Mouse (Mus musculus) forebrain, embryonic 13.5 days (tissue): ENCODE data around the gene Ccdc87. TPM values are rescaled to one million over a fixed set of nuclear protein-coding genes. Genes with fewer than 3 reads are reported as not detected.

Experiments
- ATAC-seq: fragments of 200-750 bp; cut with Nextera tagmentation; 2 replicates; pipeline ENCODE4 v1.8.0; 2017
- H3K27ac ChIP-seq: fragments of 300-500 bp; sonication (generic); 2 replicates; pipeline ENCODE4 v1.5.1; 2015; ENCODE audit warnings: inconsistent platforms, mild to moderate bottlenecking, moderate library complexity
- H3K27me3 ChIP-seq: fragments of 300-500 bp; sonication (generic); 2 replicates; pipeline ENCODE4 v1.6.1; 2015; ENCODE audit warnings: mild to moderate bottlenecking, inconsistent platforms
- H3K36me3 ChIP-seq: fragments of 300-500 bp; sonication (generic); 2 replicates; pipeline ENCODE4 v1.6.1; 2015; ENCODE audit warnings: mild to moderate bottlenecking, inconsistent platforms; ENCODE audit not compliant: poor library complexity, severe bottlenecking
- H3K4me1 ChIP-seq: fragments of 300-500 bp; sonication (generic); 2 replicates; pipeline ENCODE4 v1.6.1; 2015; ENCODE audit warnings: inconsistent platforms
- H3K4me2 ChIP-seq: fragments of 300-500 bp; sonication (generic); 2 replicates; pipeline ENCODE4 v1.6.1; 2015; ENCODE audit warnings: inconsistent platforms, mild to moderate bottlenecking, moderate library complexity
- H3K4me3 ChIP-seq: fragments of 300-500 bp; sonication (generic); 2 replicates; pipeline ENCODE4 v1.5.1; 2015; ENCODE audit warnings: mild to moderate bottlenecking, inconsistent platforms
- H3K9ac ChIP-seq: fragments of 300-500 bp; sonication (generic); 2 replicates; pipeline ENCODE4 v1.6.1; 2015; ENCODE audit warnings: mild to moderate bottlenecking, inconsistent platforms
- H3K9me3 ChIP-seq: fragments of 300-500 bp; sonication (generic); replicated peaks from 2 replicates; pipeline ENCODE4 v1.6.1; 2016; ENCODE audit warnings: inconsistent platforms
- WGBS: fragments of 180-500 bp; shearing (Covaris S2); methylation state at CpG from one replicate; pipeline ENCODE4 v1.1.7; 2015; 5-methylcytosine and 5-hydroxymethylcytosine counted together
- polyA plus RNA-seq: library from polyadenylated mRNA; unstranded; fragments of >200 nt; fragmentation: Nextera tagmentation; extraction: Ambion mirVana; gene quantifications from 2 replicates; pipeline ENCODE4 v1.2.1, GENCODE M21; 2015

Gene Ccdc87
- 0.23 and 0.39 TPM in 2 replicates for polyA plus RNA-seq

GRCm38 (mm10) chr19:4839149-4839548 is at the start of gene Ccdc87, which contains the start of gene Ccs:
Ccdc87 (plus strand) TSS chr19:4839366.
Ccs (minus strand) TSS chr19:4839332.
- Histone ChIP-seq H3K27ac (no peak within 1 kb of the TSS), H3K4me1 (peaks cover 18% of the 10 kb centered on the region), H3K36me3 (peaks cover 3% of the 10 kb centered on the region; the same call in 1 of the 2 replicates), H3K9ac (peak within 1 kb of the TSS; percentile 69), H3K4me3 (peak within 1 kb of the TSS; percentile 64), H3K9me3 (no peaks in the 10 kb centered on the region), H3K4me2 (peak within 1 kb of the TSS; percentile 97), H3K27me3 (peaks cover 35% of the 10 kb centered on the region)
- WGBS, result under 1% methylated on average over 25 of the region's 25 CpGs
- ATAC-seq, result peak; percentile 99

- peak overlapping the region; percentile 76 for H3K9ac ChIP-seq
- H3K36me3 ChIP-seq, result peaks cover 38% of the 10 kb centered on the region
- H3K4me3 ChIP-seq, result peak overlapping the region; percentile 70
- H3K9me3 ChIP-seq, result no peaks in the 10 kb centered on the region
- ATAC-seq, result peak; percentile 48
- H3K27me3 ChIP-seq, result no peaks in the 10 kb centered on the region
- peaks cover 51% of the 10 kb centered on the region for H3K4me1 ChIP-seq
- whole genome bisulfite sequencing, result 2% methylated on average over 16 of the region's 16 CpGs
- H3K27ac ChIP-seq, result peak overlapping the region; percentile 82
- H3K4me2 ChIP-seq, result peak overlapping the region; percentile 80
Observed at GRCm38 (mm10) chr19:4793281-4793830, 45.8 kb upstream of the Ccdc87 start.

- 1% methylated on average over 31 of the region's 31 CpGs for WGBS
- Histone ChIP-seq H3K4me1 (peaks cover 46% of the 10 kb centered on the region), H3K9me3 (no peaks in the 10 kb centered on the region), H3K9ac (peak within 1 kb of the TSS; percentile 76), H3K4me3 (peak within 1 kb of the TSS; percentile 70), H3K27me3 (no peaks in the 10 kb centered on the region), H3K27ac (peak within 1 kb of the TSS; percentile 82), H3K36me3 (peaks cover 39% of the 10 kb centered on the region), H3K4me2 (peak within 1 kb of the TSS; percentile 80)
- ATAC-seq, result peak; percentile 98
Observed at GRCm38 (mm10) chr19:4793831-4794422, 45.2 kb upstream of the Ccdc87 start, which contains the start of gene Rbm4. Rbm4 (minus strand) TSS chr19:4793901.

GRCm38 (mm10) chr19:4795929-4796328 is 43.2 kb upstream of the Ccdc87 start:
- Histone ChIP-seq H3K36me3 (peaks cover 47% of the 10 kb centered on the region), H3K27ac (no peak overlapping the region), H3K9me3 (no peaks in the 10 kb centered on the region), H3K4me3 (no peak overlapping the region), H3K9ac (no peak overlapping the region), H3K4me1 (peaks cover 27% of the 10 kb centered on the region), H3K4me2 (no peak overlapping the region), H3K27me3 (no peaks in the 10 kb centered on the region)
- 82% methylated on average over 1 of the region's 1 CpGs for whole genome bisulfite sequencing
- ATAC-seq, result no peak

- no peaks in the 10 kb centered on the region for H3K27me3 ChIP-seq
- H3K4me3 ChIP-seq, result no peak overlapping the region
- peaks cover 54% of the 10 kb centered on the region for H3K36me3 ChIP-seq
- H3K9ac ChIP-seq, result no peak overlapping the region
- H3K4me1 ChIP-seq, result peaks cover 10% of the 10 kb centered on the region
- no peak overlapping the region for H3K4me2 ChIP-seq
- ATAC-seq, result no peak
- no peaks in the 10 kb centered on the region for H3K9me3 ChIP-seq
- no peak overlapping the region for H3K27ac ChIP-seq
- 94% methylated on average over 2 of the region's 2 CpGs for WGBS
Observed at GRCm38 (mm10) chr19:4797846-4798245, 41.3 kb upstream of the Ccdc87 start.

- Histone ChIP-seq H3K27ac (no peak overlapping the region), H3K27me3 (no peaks in the 10 kb centered on the region), H3K4me1 (peaks cover 8% of the 10 kb centered on the region), H3K4me3 (no peak overlapping the region), H3K9ac (no peak overlapping the region), H3K36me3 (peaks cover 65% of the 10 kb centered on the region), H3K4me2 (no peak overlapping the region), H3K9me3 (no peaks in the 10 kb centered on the region)
- ATAC-seq, result no peak
- 92% methylated on average over 5 of the region's 5 CpGs for WGBS
Observed at GRCm38 (mm10) chr19:4799083-4799482, 40.1 kb upstream of the Ccdc87 start.

GRCm38 (mm10) chr19:4802691-4803091 is 36.5 kb upstream of the Ccdc87 start:
- 96% methylated on average over 7 of the region's 7 CpGs for WGBS
- no peaks in the 10 kb centered on the region for H3K27me3 ChIP-seq
- no peak for ATAC-seq

GRCm38 (mm10) chr19:4803283-4803682 is 35.9 kb upstream of the Ccdc87 start:
- no peak for ATAC-seq
- no peak overlapping the region for H3K9ac ChIP-seq
- no peaks in the 10 kb centered on the region for H3K27me3 ChIP-seq
- H3K4me3 ChIP-seq, result no peak overlapping the region
- H3K4me1 ChIP-seq, result peaks cover 7% of the 10 kb centered on the region
- H3K4me2 ChIP-seq, result no peak overlapping the region
- no peaks in the 10 kb centered on the region for H3K9me3 ChIP-seq
- WGBS, result 88% methylated on average over 10 of the region's 10 CpGs
- peaks cover 56% of the 10 kb centered on the region for H3K36me3 ChIP-seq
- H3K27ac ChIP-seq, result no peak overlapping the region

More at GRCm38 (mm10) chr19:4802691-4803091, 36.5 kb upstream of the Ccdc87 start:
- Histone ChIP-seq H3K27ac (no peak overlapping the region), H3K4me1 (peaks cover under 1% of the 10 kb centered on the region; the same call in 1 of the 2 replicates), H3K9ac (no peak overlapping the region), H3K36me3 (peaks cover 57% of the 10 kb centered on the region), H3K9me3 (no peaks in the 10 kb centered on the region), H3K4me3 (no peak overlapping the region), H3K4me2 (no peak overlapping the region)

GRCm38 (mm10) chr19:4810309-4810708 is 28.9 kb upstream of the Ccdc87 start:
- Histone ChIP-seq H3K36me3 (no peaks in the 10 kb centered on the region), H3K27me3 (no peaks in the 10 kb centered on the region; the same call in 1 of the 2 replicates), H3K4me2 (peak overlapping the region; percentile 90), H3K27ac (peak overlapping the region; percentile 89; the same call in 1 of the 2 replicates), H3K9ac (peak overlapping the region; percentile 82), H3K9me3 (no peaks in the 10 kb centered on the region), H3K4me1 (peaks cover 31% of the 10 kb centered on the region), H3K4me3 (peak overlapping the region; percentile 90)
- under 1% methylated on average over 14 of the region's 14 CpGs for WGBS
- no peak for ATAC-seq

- Histone ChIP-seq H3K4me2 (peak overlapping the region; percentile 90), H3K36me3 (no peaks in the 10 kb centered on the region), H3K4me3 (peak overlapping the region; percentile 90), H3K27me3 (no peaks in the 10 kb centered on the region; the same call in 1 of the 2 replicates), H3K27ac (peak overlapping the region; percentile 89), H3K9me3 (no peaks in the 10 kb centered on the region), H3K4me1 (peaks cover 31% of the 10 kb centered on the region), H3K9ac (peak overlapping the region; percentile 82)
- ATAC-seq, result no peak
- whole genome bisulfite sequencing, result under 1% methylated on average over 17 of the region's 17 CpGs
Observed at GRCm38 (mm10) chr19:4810746-4811062, 28.5 kb upstream of the Ccdc87 start.

- peak within 1 kb of the TSS; percentile 82 for H3K9ac ChIP-seq
- peak within 1 kb of the TSS; percentile 90 for H3K4me2 ChIP-seq
- no peaks in the 10 kb centered on the region; the same call in 1 of the 2 replicates for H3K27me3 ChIP-seq
- ATAC-seq, result peak; percentile 98
- H3K4me3 ChIP-seq, result peak within 1 kb of the TSS; percentile 90
- no peaks in the 10 kb centered on the region for H3K36me3 ChIP-seq
- no peaks in the 10 kb centered on the region for H3K9me3 ChIP-seq
- peak within 1 kb of the TSS; percentile 89 for H3K27ac ChIP-seq
- peaks cover 31% of the 10 kb centered on the region for H3K4me1 ChIP-seq
- under 1% methylated on average over 83 of the region's 83 CpGs for whole genome bisulfite sequencing
Observed at GRCm38 (mm10) chr19:4811063-4811908, 27.9 kb upstream of the Ccdc87 start, which contains the start of the genes Gm21992 and Rbm14. Gm21992 (minus strand) TSS chr19:4811612. Rbm14 (minus strand) TSS chr19:4811634.

GRCm38 (mm10) chr19:4811909-4812242 is 27.3 kb upstream of the Ccdc87 start:
- no peak; the same call in 1 of the 2 replicates for ATAC-seq
- WGBS, result 6% methylated on average over 12 of the region's 12 CpGs
- peaks cover 31% of the 10 kb centered on the region for H3K4me1 ChIP-seq

More at GRCm38 (mm10) chr19:4811909-4812242, 27.3 kb upstream of the Ccdc87 start:
- no peaks in the 10 kb centered on the region for H3K9me3 ChIP-seq
- H3K36me3 ChIP-seq, result no peaks in the 10 kb centered on the region
- peak overlapping the region; percentile 89 for H3K27ac ChIP-seq
- peak overlapping the region; percentile 81 for H3K9ac ChIP-seq
- H3K4me3 ChIP-seq, result peak overlapping the region; percentile 90
- no peaks in the 10 kb centered on the region; the same call in 1 of the 2 replicates for H3K27me3 ChIP-seq
- peak overlapping the region; percentile 65 for H3K4me2 ChIP-seq
